Mouse (Mus musculus) bone marrow macrophage, adult 2 months (primary cell): ENCODE results near the gene Flcn. TPM values are rescaled to one million over a fixed set of nuclear protein-coding genes. Genes with fewer than 3 reads are reported as not detected.

Experiments used
- H3K27ac ChIP-seq: 2 replicates; pipeline ENCODE4 v1.5.1; 2012; ENCODE audit warnings: low read depth, low read length; ENCODE audit not compliant: insufficient read depth
- H3K4me1 ChIP-seq: 2 replicates; pipeline ENCODE4 v1.6.1; 2012; ENCODE audit warnings: low read length; ENCODE audit not compliant: control insufficient read depth, insufficient read depth
- H3K4me3 ChIP-seq: 2 replicates; pipeline ENCODE4 v1.5.1; 2012; ENCODE audit warnings: mild to moderate bottlenecking, low read length, moderate library complexity; ENCODE audit not compliant: insufficient read depth
- CTCF ChIP-seq: IDR thresholded peaks from 2 replicates; pipeline ENCODE4 v1.5.1; 2012; ENCODE audit warnings: low read depth, mild to moderate bottlenecking, low read length, moderate library complexity
- POLR2A ChIP-seq: IDR thresholded peaks from 2 replicates; pipeline ENCODE4 v1.6.1; 2012; ENCODE audit warnings: mild to moderate bottlenecking, low read depth, low read length, borderline replicate concordance
- polyA plus RNA-seq: library from polyadenylated mRNA; stranded (reverse); fragments of >200 nt; gene quantifications from 2 replicates; pipeline ENCODE4 v1.2.4, GENCODE M21; 2012; ENCODE audit not compliant: missing spikeins, insufficient read depth, insufficient read length

Gene Flcn
- polyA plus RNA-seq, 1 experiment: 71.7 TPM

- H3K4me1 ChIP-seq: peaks cover 19% of the 10 kb centered on the region
- TF ChIP-seq CTCF (no peak), POLR2A (no peak)
- no peak overlapping the region for H3K4me3 ChIP-seq
- H3K27ac ChIP-seq: no peak overlapping the region
Observed at GRCm38 (mm10) chr11:59821625-59822024, 11.8 kb upstream of the Flcn start.

- TF ChIP-seq CTCF (no peak), POLR2A (no peak)
- Histone ChIP-seq H3K4me3 (no peak overlapping the region), H3K27ac (no peak overlapping the region), H3K4me1 (peaks cover 30% of the 10 kb centered on the region)
Observed at GRCm38 (mm10) chr11:59817916-59818315, 8.1 kb upstream of the Flcn start.

- no peak overlapping the region for H3K4me3 ChIP-seq
- no peak for TF ChIP-seq CTCF
- TF ChIP-seq POLR2A: no peak
- peaks cover 41% of the 10 kb centered on the region for H3K4me1 ChIP-seq
- H3K27ac ChIP-seq: no peak overlapping the region
Observed at GRCm38 (mm10) chr11:59815482-59816065, 5.8 kb upstream of the Flcn start.

- no peak overlapping the region for H3K27ac ChIP-seq
- no peak overlapping the region for H3K4me3 ChIP-seq
- TF ChIP-seq POLR2A (no peak), CTCF (no peak)
- H3K4me1 ChIP-seq: peaks cover 37% of the 10 kb centered on the region
Observed at GRCm38 (mm10) chr11:59814936-59815335, 5.1 kb upstream of the Flcn start.

GRCm38 (mm10) chr11:59814311-59814710, 4.5 kb upstream of the Flcn start:
- TF ChIP-seq CTCF (no peak), POLR2A (no peak)
- Histone ChIP-seq H3K4me1 (peaks cover 32% of the 10 kb centered on the region), H3K4me3 (no peak overlapping the region), H3K27ac (no peak overlapping the region)

GRCm38 (mm10) chr11:59813276-59813675, 3.5 kb upstream of the Flcn start:
- Histone ChIP-seq H3K27ac (no peak overlapping the region), H3K4me3 (no peak overlapping the region), H3K4me1 (peaks cover 28% of the 10 kb centered on the region)
- TF ChIP-seq CTCF (no peak), POLR2A (no peak)

- Histone ChIP-seq H3K4me1 (peaks cover 39% of the 10 kb centered on the region), H3K27ac (peak overlapping the region; percentile 97), H3K4me3 (peak overlapping the region; percentile 94)
- TF ChIP-seq POLR2A (no peak), CTCF (no peak)
Observed at GRCm38 (mm10) chr11:59811211-59811610, 1.4 kb upstream of the Flcn start.

GRCm38 (mm10) chr11:59810480-59811158, 803 bp upstream of the Flcn start:
- H3K4me1 ChIP-seq: peaks cover 41% of the 10 kb centered on the region
- H3K27ac ChIP-seq: peak overlapping the region; percentile 97
- peak overlapping the region; percentile 94 for H3K4me3 ChIP-seq
- TF ChIP-seq CTCF (no peak), POLR2A (no peak)

GRCm38 (mm10) chr11:59809071-59809669, 646 bp downstream of the Flcn start:
- TF ChIP-seq POLR2A: no peak
- no peak for TF ChIP-seq CTCF

GRCm38 (mm10) chr11:59808170-59808960, 1.5 kb downstream of the Flcn start:
- TF ChIP-seq CTCF (0 out of 2 replicates have a peak, but pooled peaks have one; percentile 18), POLR2A (no peak)
- Histone ChIP-seq H3K4me1 (peaks cover 30% of the 10 kb centered on the region), H3K4me3 (peak overlapping the region; percentile 94), H3K27ac (peak overlapping the region; percentile 67)

More at GRCm38 (mm10) chr11:59809071-59809669, 646 bp downstream of the Flcn start:
- H3K4me3 ChIP-seq: peak overlapping the region; percentile 94
- peak overlapping the region; percentile 97 for H3K27ac ChIP-seq
- H3K4me1 ChIP-seq: peaks cover 33% of the 10 kb centered on the region
